Mouse (Mus musculus) limb, embryonic 10.5 days (tissue): ENCODE results near the gene Pnpla2. TPM values are rescaled to one million over a fixed set of nuclear protein-coding genes. Genes with fewer than 3 reads are reported as not detected.

Experiments used
- polyA plus RNA-seq: library from polyadenylated mRNA; unstranded; fragments of >200 nt; fragmentation: Nextera tagmentation; extraction: Ambion mirVana; gene quantifications from 2 replicates; pipeline ENCODE4 v1.2.1, GENCODE M21; 2016

Gene Pnpla2
- polyA plus RNA-seq, 1 experiment from 2014 or later = 11.6 TPM

Other genes with a start within 250 kb of the Pnpla2 start
- gene Lmntd2, start 241.1 kb upstream of the Pnpla2 start, polyA plus RNA-seq = 3.5 and 4.5 TPM in 2 replicates
- gene Rassf7, start 239.3 kb upstream of the Pnpla2 start, polyA plus RNA-seq = 44.7 and 53.5 TPM in 2 replicates
- 121 and 131 TPM in 2 replicates for gene Phrf1, start 226.4 kb upstream of the Pnpla2 start, polyA plus RNA-seq
- gene Irf7, start 188.7 kb upstream of the Pnpla2 start, polyA plus RNA-seq = 0.50 and 0.73 TPM in 2 replicates
- gene Cdhr5, start 178.4 kb upstream of the Pnpla2 start, polyA plus RNA-seq = 0.19 TPM in 1 of 2 replicates, not detected in the other
- gene Sct, start 176.1 kb upstream of the Pnpla2 start, polyA plus RNA-seq = 9.7 and 11.3 TPM in 2 replicates
- gene Drd4, start 163.2 kb upstream of the Pnpla2 start, polyA plus RNA-seq = 0.68 and 0.93 TPM in 2 replicates
- gene Deaf1, start 127.5 kb upstream of the Pnpla2 start, polyA plus RNA-seq = 44.1 and 59.5 TPM in 2 replicates
- 42.9 and 46.1 TPM in 2 replicates for gene Tmem80, start 127.5 kb upstream of the Pnpla2 start, polyA plus RNA-seq
- 3.4 and 5.0 TPM in 2 replicates for gene Eps8l2, start 116.3 kb upstream of the Pnpla2 start, polyA plus RNA-seq
- gene Taldo1, start 63.0 kb upstream of the Pnpla2 start, polyA plus RNA-seq = 258 and 272 TPM in 2 replicates
- gene Gatd1, start 41.1 kb upstream of the Pnpla2 start, polyA plus RNA-seq = 44.5 and 56.4 TPM in 2 replicates
- gene Cend1, start 25.7 kb upstream of the Pnpla2 start, polyA plus RNA-seq = 6.0 and 8.8 TPM in 2 replicates
- 43.6 and 48.3 TPM in 2 replicates for gene Slc25a22, start 17.3 kb upstream of the Pnpla2 start, polyA plus RNA-seq
- gene Pidd1, start 11.2 kb upstream of the Pnpla2 start, polyA plus RNA-seq = 26.8 and 30.0 TPM in 2 replicates
- gene Rplp2, start 7.8 kb upstream of the Pnpla2 start, polyA plus RNA-seq = 1,138 and 1,369 TPM in 2 replicates
- gene Cracr2b, start 5.9 kb downstream of the Pnpla2 start, polyA plus RNA-seq = 7.0 and 7.8 TPM in 2 replicates
- 14.0 and 15.8 TPM in 2 replicates for gene Cd151, start 12.2 kb downstream of the Pnpla2 start, polyA plus RNA-seq
- gene Polr2l, start 19.9 kb downstream of the Pnpla2 start, polyA plus RNA-seq = 77.2 and 86.8 TPM in 2 replicates
- gene Tspan4, start 20.0 kb downstream of the Pnpla2 start, polyA plus RNA-seq = 25.0 and 36.9 TPM in 2 replicates
- 26.7 and 27.3 TPM in 2 replicates for gene Chid1, start 84.7 kb downstream of the Pnpla2 start, polyA plus RNA-seq
- 84.6 and 92.5 TPM in 2 replicates for gene Ap2a2, start 107.0 kb downstream of the Pnpla2 start, polyA plus RNA-seq
- gene Muc6, start 200.1 kb downstream of the Pnpla2 start, polyA plus RNA-seq = 0.14 and 0.15 TPM in 2 replicates
- 0.05 and 0.29 TPM in 2 replicates for gene Muc2, start 235.1 kb downstream of the Pnpla2 start, polyA plus RNA-seq